Mouse (Mus musculus) frontal cortex, adult 2 months (tissue): ENCODE results near the gene Lyrm7. TPM values are rescaled to one million over a fixed set of nuclear protein-coding genes. Genes with fewer than 3 reads are reported as not detected.

ENCODE experiments used
- polyA plus RNA-seq: library from polyadenylated mRNA; depleted of rRNA; stranded (reverse); fragments of >200 nt; gene quantifications from 2 replicates; pipeline ENCODE4 v1.2.3, GENCODE M21; 2012; rRNA removed

The Lyrm7 gene
- polyA plus RNA-seq, 1 experiment = 17.0 TPM

Other genes with a start within 250 kb of the Lyrm7 start
- gene Cdc42se2, start 73.2 kb downstream of the Lyrm7 start, polyA plus RNA-seq = 160 and 168 TPM in 2 replicates
- gene Hint1, start 5.5 kb upstream of the Lyrm7 start, polyA plus RNA-seq = 469 and 505 TPM in 2 replicates
- gene Gpx3, start 41.5 kb upstream of the Lyrm7 start, polyA plus RNA-seq = 11.7 and 14.9 TPM in 2 replicates
- gene Tnip1, start 102.0 kb upstream of the Lyrm7 start, polyA plus RNA-seq = 21.9 and 24.0 TPM in 2 replicates
- gene Anxa6, start 172.5 kb upstream of the Lyrm7 start, polyA plus RNA-seq = 76.6 and 76.8 TPM in 2 replicates
- gene Ccdc69, start 217.2 kb upstream of the Lyrm7 start, polyA plus RNA-seq = 0.94 and 1.2 TPM in 2 replicates
- 41.3 and 45.6 TPM in 2 replicates for gene Gm2a, start 237.2 kb upstream of the Lyrm7 start, polyA plus RNA-seq